Mouse (Mus musculus): ENCODE data around the gene Trpt1.

Gene Trpt1

GRCm38 (mm10) chr19:7041171-7041570, 45.2 kb downstream of the Trpt1 start:
- DNase-seq (ENCODE audit: low spot score): no peak

- DNase-seq (ENCODE audit: low spot score): no peak
Observed at GRCm38 (mm10) chr19:7044279-7044678, 48.3 kb downstream of the Trpt1 start.

- no peak for DNase-seq (ENCODE audit: low spot score)
Observed at GRCm38 (mm10) chr19:7044706-7045105, 48.8 kb downstream of the Trpt1 start.

Data from ovary, adult 18-20 months (tissue).